ENCODE assay signal across 31 mouse cellular contexts in the genomic region with DNA sequence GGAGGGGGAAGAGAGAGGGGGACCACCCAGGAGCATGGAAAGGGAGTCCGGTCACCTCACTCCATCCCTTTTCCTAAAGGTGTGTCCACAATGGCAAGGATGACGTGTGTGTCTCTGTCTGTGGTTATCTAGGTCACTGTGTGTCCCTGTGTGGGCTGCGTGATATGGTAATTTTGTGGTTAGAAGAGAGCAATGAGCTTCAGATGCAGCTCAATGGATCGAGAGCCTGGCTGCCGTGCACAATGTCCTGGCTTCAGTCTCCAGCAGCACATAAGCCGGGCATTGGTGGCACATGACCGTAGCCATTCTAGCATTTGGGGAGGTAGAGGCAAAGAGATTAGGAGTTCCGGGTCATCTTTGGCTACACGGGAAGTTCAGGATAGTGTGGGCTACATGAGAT. TPM values are rescaled to one million over a fixed set of nuclear protein-coding genes. Genes with fewer than 3 reads are reported as not detected.
DNase-seq lines count a peak whose midpoint lies in the region; ATAC-seq and TF ChIP-seq lines count a peak whose summit lies in the region.
"Had no signal": no experiment of that assay in that cellular context is flagged by ENCODE, and none has a peak within 500 bp of the region (broad histone marks: within the 10 kb centered on the region; RNA-seq: fewer than 3 reads in every experiment).

No protein-coding gene starts in this region.

- H3K9me3 ChIP-seq in embryonic facial prominence, embryonic 14.5 days (ENCODE audit: control insufficient read depth, low read length) = 0 out of 2 replicates have a peak, but pooled peaks cover 2% of the 10 kb centered on the region
- H3K9me3 ChIP-seq in embryonic facial prominence, embryonic 10.5 days = peaks cover 4% of the 10 kb centered on the region; the same call in 1 of the 2 replicates
- no peaks in the 10 kb centered on the region for H3K9me3 ChIP-seq in heart, embryonic 13.5 days
- 0 out of 2 replicates have a peak, but pooled peaks cover 2% of the 10 kb centered on the region for H3K9me3 ChIP-seq in liver, embryonic 11.5 days (ENCODE audit: control insufficient read depth, low read length)
- peaks cover 2% of the 10 kb centered on the region for H3K9me3 ChIP-seq in liver, postnatal 0 days (ENCODE audit: low read length)
- H3K9me3 ChIP-seq: embryonic facial prominence, embryonic 13.5 days; hindbrain, embryonic 12.5 days; stomach, embryonic 15.5 days had no signal

- ATAC-seq in embryonic facial prominence, embryonic 14.5 days (ENCODE audit: low read depth) = no peak
- no peak for ATAC-seq in heart, embryonic 13.5 days (ENCODE audit: extremely low read depth, insufficient number of reproducible peaks, low FRiP score, low TSS enrichment)
- ATAC-seq in liver, embryonic 11.5 days (replicated peaks; ENCODE audit: low FRiP score) = no peak
- no peak for ATAC-seq in liver, postnatal 0 days
- peak; percentile 43 for ATAC-seq in megakaryocyte progenitor cell, adult 5-6 weeks (replicated peaks; ENCODE audit: poor library complexity)
- ATAC-seq: activated CD4-positive, CD25-positive, alpha-beta regulatory T cell, adult 4 months; intestine, postnatal 0 days; midbrain, embryonic 16.5 days had no signal

- no peaks in the 10 kb centered on the region for H3K27me3 ChIP-seq in embryonic facial prominence, embryonic 14.5 days (replicated peaks; ENCODE audit: control insufficient read depth, insufficient read depth, low read length)
- H3K27me3 ChIP-seq in embryonic facial prominence, embryonic 10.5 days (replicated peaks; ENCODE audit: low read depth, poor library complexity, severe bottlenecking) = no peaks in the 10 kb centered on the region; the same call in 1 of the 2 replicates
- H3K27me3 ChIP-seq in heart, embryonic 13.5 days (replicated peaks) = no peaks in the 10 kb centered on the region
- no peaks in the 10 kb centered on the region for H3K27me3 ChIP-seq in liver, embryonic 11.5 days (replicated peaks; ENCODE audit: control insufficient read depth, insufficient read depth, low read length)
- no peaks in the 10 kb centered on the region for H3K27me3 ChIP-seq in liver, postnatal 0 days (ENCODE audit: insufficient read depth, low read length)
- H3K27me3 ChIP-seq: CH12.LX; embryonic facial prominence, embryonic 13.5 days; hindbrain, embryonic 12.5 days; stomach, embryonic 15.5 days had no signal

- intact Hi-C loops in heart, postnatal 25 days (cut with DNase I) = no loop called here

- 82% methylated on average over 9 of the region's 9 CpGs for WGBS in embryonic facial prominence, embryonic 14.5 days
- 91% methylated on average over 9 of the region's 9 CpGs for WGBS in embryonic facial prominence, embryonic 10.5 days
- 71% methylated on average over 9 of the region's 9 CpGs for WGBS in heart, embryonic 13.5 days
- 59% methylated on average over 9 of the region's 9 CpGs for WGBS in liver, embryonic 11.5 days
- WGBS in liver, postnatal 0 days (ENCODE audit: insufficient replicate concordance) = 59% methylated on average over 9 of the region's 9 CpGs

- no peaks in the 10 kb centered on the region for H3K4me1 ChIP-seq in embryonic facial prominence, embryonic 14.5 days (ENCODE audit: control insufficient read depth, insufficient read depth, low read length)
- H3K4me1 ChIP-seq in embryonic facial prominence, embryonic 10.5 days = peaks cover 25% of the 10 kb centered on the region
- peaks cover 24% of the 10 kb centered on the region for H3K4me1 ChIP-seq in heart, embryonic 13.5 days
- H3K4me1 ChIP-seq in liver, embryonic 11.5 days (replicated peaks; ENCODE audit: control insufficient read depth, insufficient read depth, low read length) = peaks cover 31% of the 10 kb centered on the region
- H3K4me1 ChIP-seq in liver, postnatal 0 days (ENCODE audit: insufficient read depth) = peaks cover 26% of the 10 kb centered on the region
- H3K4me1 ChIP-seq: hindbrain, embryonic 12.5 days had no signal

- H3K4me2 ChIP-seq in embryonic facial prominence, embryonic 14.5 days (ENCODE audit: low read depth, low read length) = no peak overlapping the region
- H3K4me2 ChIP-seq in heart, embryonic 13.5 days = no peak overlapping the region
- peak overlapping the region; percentile 47; the same call in 1 of the 2 replicates for H3K4me2 ChIP-seq in liver, embryonic 11.5 days
- H3K4me2 ChIP-seq in liver, postnatal 0 days (ENCODE audit: low read depth, low read length) = no peak overlapping the region
- H3K4me2 ChIP-seq: embryonic facial prominence, embryonic 13.5 days; hindbrain, embryonic 12.5 days; lung, embryonic 14.5 days; midbrain, embryonic 11.5 days; stomach, embryonic 15.5 days had no signal

- H3K27ac ChIP-seq in embryonic facial prominence, embryonic 14.5 days (replicated peaks; ENCODE audit: low read depth, low read length) = no peak overlapping the region
- H3K27ac ChIP-seq in embryonic facial prominence, embryonic 10.5 days (replicated peaks) = no peak overlapping the region
- H3K27ac ChIP-seq in heart, embryonic 13.5 days (replicated peaks) = no peak overlapping the region
- H3K27ac ChIP-seq in liver, embryonic 11.5 days (ENCODE audit: low read depth, low read length) = no peak overlapping the region
- no peak overlapping the region for H3K27ac ChIP-seq in liver, postnatal 0 days (ENCODE audit: low read depth)
- H3K27ac ChIP-seq: embryonic facial prominence, embryonic 13.5 days; hindbrain, embryonic 12.5 days; stomach, embryonic 15.5 days had no signal

- H3K9ac ChIP-seq in embryonic facial prominence, embryonic 14.5 days (ENCODE audit: low read depth, low read length) = peak overlapping the region; percentile 25; the same call in 1 of the 2 replicates
- H3K9ac ChIP-seq in heart, embryonic 13.5 days = peak overlapping the region; percentile 41
- H3K9ac ChIP-seq in liver, embryonic 11.5 days (ENCODE audit: low read depth, low read length) = no peak overlapping the region
- no peak overlapping the region for H3K9ac ChIP-seq in liver, postnatal 0 days (replicated peaks)
- H3K9ac ChIP-seq: embryonic facial prominence, embryonic 13.5 days; hindbrain, embryonic 12.5 days; lung, embryonic 14.5 days; stomach, embryonic 15.5 days had no signal

- H3K36me3 ChIP-seq in embryonic facial prominence, embryonic 14.5 days (ENCODE audit: control insufficient read depth, insufficient read depth, low read length) = peaks cover 23% of the 10 kb centered on the region
- H3K36me3 ChIP-seq in embryonic facial prominence, embryonic 10.5 days (replicated peaks) = peaks cover 50% of the 10 kb centered on the region
- peaks cover 64% of the 10 kb centered on the region for H3K36me3 ChIP-seq in heart, embryonic 13.5 days
- no peaks in the 10 kb centered on the region for H3K36me3 ChIP-seq in liver, embryonic 11.5 days (ENCODE audit: control insufficient read depth, insufficient read depth, low read length)
- no peaks in the 10 kb centered on the region; the same call in 1 of the 2 replicates for H3K36me3 ChIP-seq in liver, postnatal 0 days (replicated peaks; ENCODE audit: insufficient read depth, low read length)

- TF ChIP-seq EP300 in liver, postnatal 0 days (IDR thresholded peaks at IDR 0.05; ENCODE audit: low read depth) = no peak

- no peak for TF ChIP-seq CTCF in liver, postnatal 0 days (IDR thresholded peaks at IDR 0.05; ENCODE audit: low read depth)

- DNase-seq in embryonic facial prominence, embryonic 14.5 days (ENCODE audit: low spot score) = no peak
- DNase-seq in embryonic facial prominence, embryonic 10.5 days (ENCODE audit: low spot score) = no peak
- DNase-seq in heart, postnatal 25 days (ENCODE audit: low spot score) = no peak
- no peak for DNase-seq in liver, embryonic 11.5 days (ENCODE audit: low spot score)
- no peak for DNase-seq in liver, postnatal 0 days
- DNase-seq in adrenal gland, postnatal 14 days = no peak
- DNase-seq: adrenal gland, adult 2 months; cerebellum, adult 8-10 months; cerebellum, postnatal 36 days; embryo, embryonic 11 days; gastrocnemius, postnatal 25 days; heart, adult 18-20 months; heart, postnatal 36 days; kidney, adult 9 months; kidney, postnatal 14 days; layer of hippocampus, postnatal 36 days; lung, embryonic 14.5 days; thymus, postnatal 14 days had no signal

- H3K4me3 ChIP-seq in embryonic facial prominence, embryonic 14.5 days (ENCODE audit: low read depth, low read length) = no peak overlapping the region
- H3K4me3 ChIP-seq in embryonic facial prominence, embryonic 10.5 days = no peak overlapping the region
- H3K4me3 ChIP-seq in heart, embryonic 13.5 days = no peak overlapping the region
- no peak overlapping the region for H3K4me3 ChIP-seq in liver, embryonic 11.5 days (ENCODE audit: low read depth, low read length)
- no peak overlapping the region for H3K4me3 ChIP-seq in liver, postnatal 0 days (ENCODE audit: low read depth, low read length)
- H3K4me3 ChIP-seq: embryonic facial prominence, embryonic 13.5 days; erythroblast, embryonic 14.5 days; hindbrain, embryonic 12.5 days; stomach, embryonic 15.5 days had no signal

RNA-seq across cellular contexts. Expression of a gene that starts 16.3 kb away (rescaled TPM):
- 19.6 and 20.8 TPM in 2 replicates for polyA plus RNA-seq in embryonic facial prominence, embryonic 14.5 days (2014; fragmentation: Nextera tagmentation; extraction: Ambion mirVana)
- polyA plus RNA-seq in embryonic facial prominence, embryonic 10.5 days (2016; fragmentation: Nextera tagmentation; extraction: Ambion mirVana) = 13.5 and 13.8 TPM in 2 replicates
- polyA plus RNA-seq in heart, embryonic 13.5 days (2015; fragmentation: Nextera tagmentation; extraction: Ambion mirVana) = 8.2 and 8.3 TPM in 2 replicates
- total RNA-seq in heart, postnatal 25 days (2021) = 1 to 10 TPM; 2.2 to 2.3 TPM
- polyA plus RNA-seq in liver, embryonic 11.5 days (2014; fragmentation: Nextera tagmentation; extraction: Ambion mirVana) = 6.2 and 6.4 TPM in 2 replicates
- 2.3 and 2.5 TPM in 2 replicates for polyA plus RNA-seq in liver, postnatal 0 days (2015; fragmentation: Nextera tagmentation; extraction: Ambion mirVana)
- total RNA-seq in megakaryocyte progenitor cell, adult 5-6 weeks (2015) = 0.39 and 1.2 TPM in 2 replicates
- 0.04 and 0.44 TPM in 2 replicates for total RNA-seq in megakaryocyte progenitor cell, adult 5-6 weeks (2017)
- total RNA-seq in adrenal gland, postnatal 14 days (2021) = 5.9 and 10.9 TPM in 2 replicates

RNA-seq across cellular contexts. Expression of a gene that starts 24.5 kb away (rescaled TPM):
- polyA plus RNA-seq in embryonic facial prominence, embryonic 14.5 days (2014; fragmentation: Nextera tagmentation; extraction: Ambion mirVana) = 31.1 and 33.9 TPM in 2 replicates
- polyA plus RNA-seq in embryonic facial prominence, embryonic 10.5 days (2016; fragmentation: Nextera tagmentation; extraction: Ambion mirVana) = 27.0 and 27.4 TPM in 2 replicates
- 26.4 and 28.1 TPM in 2 replicates for polyA plus RNA-seq in heart, embryonic 13.5 days (2015; fragmentation: Nextera tagmentation; extraction: Ambion mirVana)
- 10 to 100 TPM; 35.9 to 37.0 TPM for total RNA-seq in heart, postnatal 25 days (2021)
- 25.1 and 27.2 TPM in 2 replicates for polyA plus RNA-seq in liver, embryonic 11.5 days (2014; fragmentation: Nextera tagmentation; extraction: Ambion mirVana)
- 28.7 and 33.3 TPM in 2 replicates for polyA plus RNA-seq in liver, postnatal 0 days (2015; fragmentation: Nextera tagmentation; extraction: Ambion mirVana)
- total RNA-seq in megakaryocyte progenitor cell, adult 5-6 weeks (2015) = 18.0 and 18.6 TPM in 2 replicates
- total RNA-seq in megakaryocyte progenitor cell, adult 5-6 weeks (2017) = 7.4 and 8.9 TPM in 2 replicates
- total RNA-seq in adrenal gland, postnatal 14 days (2021) = 24.5 and 26.2 TPM in 2 replicates

RNA-seq across cellular contexts. Expression of a gene that starts 25.2 kb away (rescaled TPM):
- 74.0 and 87.2 TPM in 2 replicates for polyA plus RNA-seq in embryonic facial prominence, embryonic 14.5 days (2014; fragmentation: Nextera tagmentation; extraction: Ambion mirVana)
- 190 and 194 TPM in 2 replicates for polyA plus RNA-seq in embryonic facial prominence, embryonic 10.5 days (2016; fragmentation: Nextera tagmentation; extraction: Ambion mirVana)
- polyA plus RNA-seq in heart, embryonic 13.5 days (2015; fragmentation: Nextera tagmentation; extraction: Ambion mirVana) = 70.8 and 71.2 TPM in 2 replicates
- total RNA-seq in heart, postnatal 25 days (2021) = 10 to 100 TPM; 22.3 to 22.7 TPM
- polyA plus RNA-seq in liver, embryonic 11.5 days (2014; fragmentation: Nextera tagmentation; extraction: Ambion mirVana) = 157 and 158 TPM in 2 replicates
- 38.3 TPM in 2 replicates for polyA plus RNA-seq in liver, postnatal 0 days (2015; fragmentation: Nextera tagmentation; extraction: Ambion mirVana)
- 60.7 and 61.7 TPM in 2 replicates for total RNA-seq in megakaryocyte progenitor cell, adult 5-6 weeks (2015)
- 55.7 and 78.6 TPM in 2 replicates for total RNA-seq in megakaryocyte progenitor cell, adult 5-6 weeks (2017)
- total RNA-seq in adrenal gland, postnatal 14 days (2021) = 45.6 and 51.3 TPM in 2 replicates

RNA-seq across cellular contexts. Expression of a gene that starts 30.6 kb away (rescaled TPM):
- polyA plus RNA-seq in embryonic facial prominence, embryonic 14.5 days (2014; fragmentation: Nextera tagmentation; extraction: Ambion mirVana) = 61.3 and 70.3 TPM in 2 replicates
- polyA plus RNA-seq in embryonic facial prominence, embryonic 10.5 days (2016; fragmentation: Nextera tagmentation; extraction: Ambion mirVana) = 39.6 and 41.7 TPM in 2 replicates
- 59.1 and 65.8 TPM in 2 replicates for polyA plus RNA-seq in heart, embryonic 13.5 days (2015; fragmentation: Nextera tagmentation; extraction: Ambion mirVana)
- total RNA-seq in heart, postnatal 25 days (2021) = 10 to 100 TPM; 59.4 to 65.8 TPM
- polyA plus RNA-seq in liver, embryonic 11.5 days (2014; fragmentation: Nextera tagmentation; extraction: Ambion mirVana) = 64.9 and 71.1 TPM in 2 replicates
- 47.9 and 49.2 TPM in 2 replicates for polyA plus RNA-seq in liver, postnatal 0 days (2015; fragmentation: Nextera tagmentation; extraction: Ambion mirVana)
- 133 and 142 TPM in 2 replicates for total RNA-seq in megakaryocyte progenitor cell, adult 5-6 weeks (2015)
- 59.3 and 65.3 TPM in 2 replicates for total RNA-seq in megakaryocyte progenitor cell, adult 5-6 weeks (2017)
- 66.7 and 68.5 TPM in 2 replicates for total RNA-seq in adrenal gland, postnatal 14 days (2021)

RNA-seq across cellular contexts. Expression of a gene that starts 38.5 kb away (rescaled TPM):
- 7.7 and 8.5 TPM in 2 replicates for polyA plus RNA-seq in embryonic facial prominence, embryonic 14.5 days (2014; fragmentation: Nextera tagmentation; extraction: Ambion mirVana)
- polyA plus RNA-seq in embryonic facial prominence, embryonic 10.5 days (2016; fragmentation: Nextera tagmentation; extraction: Ambion mirVana) = 9.2 and 9.5 TPM in 2 replicates
- polyA plus RNA-seq in heart, embryonic 13.5 days (2015; fragmentation: Nextera tagmentation; extraction: Ambion mirVana) = 3.0 and 3.3 TPM in 2 replicates
- total RNA-seq in heart, postnatal 25 days (2021) = under 1 TPM; 0.53 to 0.60 TPM
- polyA plus RNA-seq in liver, embryonic 11.5 days (2014; fragmentation: Nextera tagmentation; extraction: Ambion mirVana) = 2.6 and 3.0 TPM in 2 replicates
- polyA plus RNA-seq in liver, postnatal 0 days (2015; fragmentation: Nextera tagmentation; extraction: Ambion mirVana) = 0.53 and 0.80 TPM in 2 replicates
- total RNA-seq in megakaryocyte progenitor cell, adult 5-6 weeks (2015) = not detected in 2 replicates
- total RNA-seq in megakaryocyte progenitor cell, adult 5-6 weeks (2017) = not detected in 2 replicates
- total RNA-seq in adrenal gland, postnatal 14 days (2021) = 2.2 and 3.5 TPM in 2 replicates
- total RNA-seq: megakaryocyte, adult 5-6 weeks; neutrophil, adult 5-6 weeks had no signal
- polyA plus RNA-seq: activated CD4-positive, CD25-positive, alpha-beta regulatory T cell, adult 4 months; erythroblast, embryonic 14.5 days had no signal

Comparison
In these comparisons a context has a peak if more than half of its experiments do, and no peak if none do; other contexts are left out.
1. H3K9ac ChIP-seq: peak in embryonic facial prominence, embryonic 14.5 days (single experiment) and heart, embryonic 13.5 days (single experiment); none in liver, embryonic 11.5 days (single experiment) and liver, postnatal 0 days (single experiment).